Mouse (Mus musculus) testis, adult 2 months (tissue): ENCODE measurements at regions not wholly inside any gene's neighbourhood (a gene's known extent, or its start where the extent isn't known, plus 50 kb on each side); places are given as distances from the start of the nearest gene placed in this dataset.

ENCODE experiments used
- CTCF ChIP-seq: fragments of 200-500 bp; IDR thresholded peaks from 2 replicates; pipeline ENCODE4 v1.5.1; 2012; ENCODE audit warnings: low read depth, mild to moderate bottlenecking, inconsistent platforms, low read length, moderate library complexity; ENCODE audit not compliant: control insufficient read depth, insufficient read depth, insufficient replicate concordance
- POLR2A ChIP-seq: fragments of 200-500 bp; IDR thresholded peaks from 2 replicates; pipeline ENCODE4 v1.6.1; 2012; ENCODE audit warnings: low read depth, mild to moderate bottlenecking, inconsistent platforms, low read length, moderate library complexity; ENCODE audit not compliant: control insufficient read depth

DNA sequence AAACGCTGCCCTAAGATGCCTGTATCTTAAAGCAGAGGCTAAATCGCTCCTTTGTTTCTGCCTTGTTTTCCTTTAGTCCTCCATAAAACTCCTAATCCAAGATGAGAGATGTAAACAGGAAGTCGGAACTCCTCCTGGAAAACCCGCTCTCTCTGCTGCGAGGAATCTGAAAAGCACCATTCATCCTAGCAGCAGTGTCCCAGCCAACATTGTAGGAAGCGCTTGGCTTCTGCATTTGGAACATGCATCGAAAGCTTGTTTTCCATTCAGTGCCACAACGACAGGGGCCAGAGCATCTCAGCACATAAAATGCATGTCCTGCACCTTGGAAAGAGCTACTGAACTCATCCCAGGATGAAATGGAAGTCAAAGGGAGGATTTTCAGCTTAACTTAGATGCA is 1028.1 kb downstream of the 9330182O14Rik start:
- TF ChIP-seq POLR2A = no peak
- no peak for TF ChIP-seq CTCF
